Mouse (Mus musculus) C2C12 (cell line): ENCODE data around the gene Snph. TPM values are rescaled to one million over a fixed set of nuclear protein-coding genes. Genes with fewer than 3 reads are reported as not detected.
"Not testable (repeated sequence)": the region's sequence is repeated elsewhere in the genome, so short reads cannot be mapped to it uniquely, and the experiment has no call there.

Source experiments
- H3K27me3 ChIP-seq: one replicate; pipeline ENCODE4 v1.6.1; 2011; ENCODE audit not compliant: control insufficient read depth, insufficient read depth, insufficient read length
- H3K36me3 ChIP-seq: one replicate; pipeline ENCODE4 v1.6.1; 2011; ENCODE audit not compliant: control insufficient read depth, insufficient read depth
- H3K4me3 ChIP-seq: one replicate; pipeline ENCODE4 v1.5.1; 2011; ENCODE audit warnings: mild to moderate bottlenecking, control low read depth; ENCODE audit not compliant: poor library complexity, insufficient read depth, severe bottlenecking
- H3K79me2 ChIP-seq: one replicate; pipeline ENCODE4 v1.6.1; 2011; ENCODE audit not compliant: control insufficient read depth, insufficient read depth
- H3K79me3 ChIP-seq: one replicate; pipeline ENCODE4 v1.6.1; 2011; ENCODE audit warnings: low read depth, control low read depth
- H3ac ChIP-seq: one replicate; pipeline ENCODE3; 2011; ENCODE audit warnings: low read depth; ENCODE audit not compliant: control insufficient read depth, insufficient read length
- CEBPB ChIP-seq: IDR thresholded peaks from one replicate; pipeline ENCODE4 v1.6.1; 2011; ENCODE audit warnings: low read depth, mild to moderate bottlenecking, control low read depth, moderate library complexity
- CTCF ChIP-seq: IDR thresholded peaks from one replicate; pipeline ENCODE4 v1.5.1; 2011; ENCODE audit not compliant: control insufficient read depth, insufficient read depth, insufficient read length
- FOSL1 ChIP-seq: IDR thresholded peaks from one replicate; pipeline ENCODE4 v1.8.0; 2011; ENCODE audit warnings: mild to moderate bottlenecking, low read length; ENCODE audit not compliant: poor library complexity, insufficient read depth, severe bottlenecking
- MAX ChIP-seq: IDR thresholded peaks from one replicate; pipeline ENCODE4 v1.6.1; 2011; ENCODE audit warnings: mild to moderate bottlenecking, control low read depth
- MYOD1 ChIP-seq: IDR thresholded peaks from one replicate; pipeline ENCODE4 v1.6.1; 2011; ENCODE audit warnings: low read depth; ENCODE audit not compliant: control insufficient read depth, insufficient read length
- MYOG ChIP-seq: IDR thresholded peaks from one replicate; pipeline ENCODE4 v1.6.1; 2011; ENCODE audit not compliant: control insufficient read depth, insufficient read length; ENCODE audit errors: extremely low read depth
- USF1 ChIP-seq: IDR thresholded peaks from one replicate; pipeline ENCODE4 v1.6.1; 2011; ENCODE audit warnings: low read depth, mild to moderate bottlenecking, control low read depth, moderate library complexity
- polyA plus RNA-seq: library from polyadenylated mRNA; unstranded; fragments of >200 nt; fragmentation: generic; extraction: Trizol; gene quantifications from one replicate; pipeline ENCODE4 v1.2.1, GENCODE M21; 2012; ENCODE audit warnings: missing spikeins

The Snph gene
- polyA plus RNA-seq, 1 experiment = not detected

GRCm38 (mm10) chr2:151616551-151617329 lies 15.7 kb downstream of the Snph start:
- no peak for TF ChIP-seq MYOG

DNA sequence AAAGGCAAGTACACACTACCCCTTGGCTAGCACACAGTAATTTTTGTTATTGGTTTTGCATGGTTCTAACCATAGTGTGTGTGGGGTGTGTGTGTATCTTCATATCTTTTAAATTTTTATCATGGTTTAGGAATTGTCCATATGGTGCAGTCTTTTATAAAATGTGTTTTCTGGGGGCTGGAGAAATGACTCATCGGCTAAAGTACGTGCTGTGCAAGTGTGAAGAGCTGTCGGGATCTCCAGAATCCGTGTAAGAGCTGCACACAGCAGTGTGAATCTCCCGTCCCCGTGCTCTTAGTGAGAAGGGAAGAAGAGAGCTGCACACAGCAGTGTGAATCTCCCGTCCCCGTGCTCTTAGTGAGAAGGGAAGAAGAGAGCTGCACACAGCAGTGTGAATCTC lies 16.6 kb downstream of the Snph start:
- not testable (repeated sequence) for H3K79me3 ChIP-seq

More at GRCm38 (mm10) chr2:151616551-151617329, 15.7 kb downstream of the Snph start:
- Histone ChIP-seq H3K4me3 (no peak overlapping the region), H3K79me3 (no peaks in the 10 kb centered on the region), H3K79me2 (no peaks in the 10 kb centered on the region), H3K27me3 (peaks cover 9% of the 10 kb centered on the region), H3K36me3 (no peaks in the 10 kb centered on the region), H3ac (no peak overlapping the region)

GRCm38 (mm10) chr2:151609974-151610373 lies 22.4 kb downstream of the Snph start:
- peaks cover 23% of the 10 kb centered on the region for H3K27me3 ChIP-seq
- TF ChIP-seq CEBPB = no peak
- no peak for TF ChIP-seq USF1
- no peak for TF ChIP-seq MYOG
- TF ChIP-seq CTCF = no peak
- no peak for TF ChIP-seq MAX
- no peak for TF ChIP-seq MYOD1
- no peak for TF ChIP-seq FOSL1
- H3K79me2 ChIP-seq = no peaks in the 10 kb centered on the region
- H3K79me3 ChIP-seq = no peaks in the 10 kb centered on the region
- no peaks in the 10 kb centered on the region for H3K36me3 ChIP-seq
- H3K4me3 ChIP-seq = no peak overlapping the region
- H3ac ChIP-seq = no peak overlapping the region

More for the DNA sequence above, 16.6 kb downstream of the Snph start:
- not testable (repeated sequence) for H3K79me2 ChIP-seq, H3K4me3 ChIP-seq, H3K27me3 ChIP-seq, H3ac ChIP-seq, H3K36me3 ChIP-seq

DNA sequence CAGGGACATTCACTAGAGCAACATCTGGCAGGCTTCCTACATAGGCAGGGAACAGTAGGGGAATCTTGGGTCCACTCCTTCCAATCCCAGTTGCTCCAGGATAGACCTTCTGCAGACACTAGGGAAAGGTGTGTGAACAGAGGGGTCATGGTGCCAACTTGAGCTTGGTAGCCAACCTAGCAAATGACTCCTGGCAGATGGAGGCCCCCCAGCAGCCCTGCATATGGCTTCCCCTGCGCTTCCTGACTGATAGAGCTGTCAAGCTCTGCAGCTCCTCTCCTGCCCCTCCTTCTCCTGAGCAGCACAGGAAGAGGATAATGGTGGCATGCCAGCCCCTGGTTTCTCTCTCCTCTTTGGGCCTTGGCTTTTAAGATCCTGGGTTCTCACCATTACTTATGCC lies 24.0 kb downstream of the Snph start:
- H3K79me2 ChIP-seq = no peaks in the 10 kb centered on the region
- no peak overlapping the region for H3ac ChIP-seq
- TF ChIP-seq CTCF = no peak
- no peak for TF ChIP-seq MYOD1
- no peak for TF ChIP-seq MYOG
- no peak for TF ChIP-seq FOSL1
- TF ChIP-seq CEBPB = no peak
- no peak for TF ChIP-seq USF1
- no peak for TF ChIP-seq MAX
- H3K36me3 ChIP-seq = no peaks in the 10 kb centered on the region
- H3K79me3 ChIP-seq = no peaks in the 10 kb centered on the region
- H3K4me3 ChIP-seq = no peak overlapping the region
- peaks cover 31% of the 10 kb centered on the region for H3K27me3 ChIP-seq

GRCm38 (mm10) chr2:151605437-151605987 lies 26.9 kb downstream of the Snph start:
- Histone ChIP-seq H3K79me3 (no peaks in the 10 kb centered on the region), H3K36me3 (no peaks in the 10 kb centered on the region), H3K79me2 (no peaks in the 10 kb centered on the region), H3ac (no peak overlapping the region), H3K4me3 (no peak overlapping the region), H3K27me3 (peaks cover 59% of the 10 kb centered on the region)
- TF ChIP-seq MAX = no peak
- TF ChIP-seq CTCF = no peak

GRCm38 (mm10) chr2:151603630-151604029 lies 28.8 kb downstream of the Snph start:
- Histone ChIP-seq H3K79me3 (no peaks in the 10 kb centered on the region), H3K4me3 (no peak overlapping the region), H3K36me3 (no peaks in the 10 kb centered on the region), H3K27me3 (peaks cover 63% of the 10 kb centered on the region), H3ac (no peak overlapping the region), H3K79me2 (no peaks in the 10 kb centered on the region)
- TF ChIP-seq MYOD1 (no peak), CTCF (no peak), MAX (no peak), MYOG (no peak), USF1 (no peak)
